8 mouse cellular contexts compared by ENCODE assay signal in the genomic region with DNA sequence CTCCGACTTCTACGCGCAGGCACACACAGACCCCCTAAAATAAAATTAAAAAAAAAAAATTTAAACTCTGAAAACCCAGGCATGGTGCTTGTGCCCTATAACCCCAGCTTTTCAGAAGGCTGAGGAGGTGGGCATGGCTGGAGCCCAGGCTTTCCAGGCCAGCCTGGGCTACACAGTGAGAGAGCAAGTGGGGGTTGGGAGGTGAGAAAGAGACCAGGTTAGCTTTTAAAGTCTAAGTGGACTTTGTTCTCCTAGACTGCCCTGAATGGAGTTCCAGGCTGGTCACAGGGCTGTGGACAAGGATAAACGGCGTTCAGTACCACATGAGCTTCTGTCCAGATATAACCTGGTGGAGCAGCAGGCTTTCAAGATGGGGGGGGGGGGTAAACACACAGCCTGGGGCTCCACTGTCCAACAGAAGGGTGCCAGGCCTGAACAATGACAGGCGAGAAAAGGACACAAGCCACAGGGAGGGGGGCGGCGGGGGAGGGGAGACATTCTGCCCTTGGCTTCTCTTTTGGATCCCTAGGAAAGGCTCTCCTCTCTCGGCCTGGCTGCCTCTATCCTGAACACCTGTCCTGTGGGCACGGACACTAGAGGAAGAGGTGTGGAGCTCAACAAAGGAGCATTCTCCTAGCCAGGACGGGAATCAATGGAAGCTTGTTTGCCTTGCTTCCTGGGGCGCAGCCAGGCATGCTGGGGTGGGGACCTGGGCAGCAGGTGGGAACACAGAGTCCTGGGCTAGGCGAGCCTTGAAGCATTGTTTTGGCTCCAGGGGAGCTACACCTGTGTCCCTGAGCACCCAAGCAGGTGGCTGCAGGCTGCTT. TPM values are rescaled to one million over a fixed set of nuclear protein-coding genes. Genes with fewer than 3 reads are reported as not detected.
DNase-seq lines count a peak whose midpoint lies in the region; ATAC-seq and TF ChIP-seq lines count a peak whose summit lies in the region.
"Had no signal": no experiment of that assay in that cellular context is flagged by ENCODE, and none has a peak within 500 bp of the region (broad histone marks: within the 10 kb centered on the region; RNA-seq: fewer than 3 reads in every experiment).

No protein-coding gene starts in this region.

- no peak overlapping the region for H3K4me3 ChIP-seq in lung, embryonic 14.5 days (ENCODE audit: low read depth, low read length)
- H3K4me3 ChIP-seq in heart, embryonic 12.5 days = no peak overlapping the region

- peak; percentile 56 for DNase-seq in lung, embryonic 14.5 days
- no peak for DNase-seq in lung, postnatal 10 days
- peak; percentile 66 for DNase-seq in cerebellum, adult 8-10 months
- DNase-seq in retina, embryonic 14.5 days (ENCODE audit: low spot score) = peak; percentile 11
- DNase-seq in spleen, postnatal 4 days (ENCODE audit: low spot score in 2 of 2) = no peak
- no peak for DNase-seq in left cerebral cortex, postnatal 25 days (ENCODE audit: low spot score in 2 of 2)

- no peaks in the 10 kb centered on the region for H3K9me3 ChIP-seq in lung, embryonic 14.5 days (ENCODE audit: low read depth, low read length)
- no peaks in the 10 kb centered on the region for H3K9me3 ChIP-seq in heart, embryonic 12.5 days (replicated peaks)

- WGBS in lung, embryonic 14.5 days = 58% methylated on average over 13 of the region's 13 CpGs
- WGBS in heart, embryonic 12.5 days = 60% methylated on average over 13 of the region's 13 CpGs

- H3K4me1 ChIP-seq in lung, embryonic 14.5 days (ENCODE audit: insufficient read depth) = no peaks in the 10 kb centered on the region
- H3K4me1 ChIP-seq in heart, embryonic 12.5 days (replicated peaks) = peaks cover 40% of the 10 kb centered on the region

- no peaks in the 10 kb centered on the region for H3K36me3 ChIP-seq in lung, embryonic 14.5 days (ENCODE audit: insufficient read depth)
- no peaks in the 10 kb centered on the region for H3K36me3 ChIP-seq in heart, embryonic 12.5 days

- no peaks in the 10 kb centered on the region for H3K27me3 ChIP-seq in lung, embryonic 14.5 days (ENCODE audit: insufficient read depth, low read length)
- no peaks in the 10 kb centered on the region for H3K27me3 ChIP-seq in heart, embryonic 12.5 days (replicated peaks)

- no peak overlapping the region for H3K4me2 ChIP-seq in lung, embryonic 14.5 days
- no peak overlapping the region for H3K4me2 ChIP-seq in heart, embryonic 12.5 days

- no peak for TF ChIP-seq CTCF in lung, embryonic 14.5 days (IDR thresholded peaks at IDR 0.05; ENCODE audit: low read depth)

- peak; percentile 63 for ATAC-seq in lung, embryonic 14.5 days (ENCODE audit: insufficient read depth)
- ATAC-seq in heart, embryonic 12.5 days (ENCODE audit: insufficient number of reproducible peaks, low FRiP score) = no peak

- H3K9ac ChIP-seq in lung, embryonic 14.5 days = no peak overlapping the region
- peak overlapping the region; percentile 39; the same call in 1 of the 2 replicates for H3K9ac ChIP-seq in heart, embryonic 12.5 days

- peak overlapping the region; percentile 92 for H3K27ac ChIP-seq in lung, embryonic 14.5 days (ENCODE audit: low read depth)
- H3K27ac ChIP-seq in heart, embryonic 12.5 days (ENCODE audit: poor library complexity, severe bottlenecking) = peak overlapping the region; percentile 98

- intact Hi-C loops in left cerebral cortex, postnatal 25 days (cut with DNase I) = no loop called here

RNA-seq across cellular contexts. Expression of gene Gm8439, which starts 27.9 kb away (rescaled TPM):
- polyA plus RNA-seq in lung, embryonic 14.5 days (2014; fragmentation: Nextera tagmentation; extraction: Ambion mirVana) = not detected in 2 replicates
- not detected in 2 replicates for polyA plus RNA-seq in heart, embryonic 12.5 days (2016; fragmentation: Nextera tagmentation; extraction: Ambion mirVana)
- total RNA-seq in left cerebral cortex, postnatal 25 days (2021) = not detected
- total RNA-seq: adrenal gland, postnatal 36 days had no signal

RNA-seq across cellular contexts. Expression of gene Ctps, which starts 46.3 kb away (rescaled TPM):
- 108 and 114 TPM in 2 replicates for polyA plus RNA-seq in lung, embryonic 14.5 days (2014; fragmentation: Nextera tagmentation; extraction: Ambion mirVana)
- 119 and 122 TPM in 2 replicates for polyA plus RNA-seq in heart, embryonic 12.5 days (2016; fragmentation: Nextera tagmentation; extraction: Ambion mirVana)
- 10 to 100 TPM; 45.3 to 48.6 TPM for total RNA-seq in left cerebral cortex, postnatal 25 days (2021)

RNA-seq across cellular contexts. Expression of gene Cited4, which starts 50.0 kb away (rescaled TPM):
- polyA plus RNA-seq in lung, embryonic 14.5 days (2014; fragmentation: Nextera tagmentation; extraction: Ambion mirVana) = 1.6 and 2.3 TPM in 2 replicates
- polyA plus RNA-seq in heart, embryonic 12.5 days (2016; fragmentation: Nextera tagmentation; extraction: Ambion mirVana) = 41.2 and 43.6 TPM in 2 replicates
- 10 to 100 TPM; 17.9 to 18.8 TPM for total RNA-seq in left cerebral cortex, postnatal 25 days (2021)

Comparison
In these comparisons a context has a peak if more than half of its experiments do, and no peak if none do; other contexts are left out.
1. DNase-seq: peak in lung, embryonic 14.5 days (single experiment), cerebellum, adult 8-10 months (single experiment) and retina, embryonic 14.5 days (single experiment); none in lung, postnatal 10 days (single experiment), spleen, postnatal 4 days (0 of 2) and left cerebral cortex, postnatal 25 days (0 of 2).
2. RNA of gene Cited4, which starts 50.0 kb away (polyA plus RNA-seq): 41.2 to 43.6 TPM in heart, embryonic 12.5 days; 1.6 to 2.3 TPM in lung, embryonic 14.5 days; every median in the first group is over 10 times any median in the second.